Mouse (Mus musculus) embryonic fibroblast, embryonic 13.5 days (primary cell): ENCODE measurements at regions not wholly inside any gene's neighbourhood (a gene's known extent, or its start where the extent isn't known, plus 50 kb on each side); places are given as distances from the start of the nearest gene placed in this dataset.

Experiments
- H3K27ac ChIP-seq: 2 replicates; pipeline ENCODE4 v1.5.1; 2012; ENCODE audit warnings: low read length, control low read depth, inconsistent platforms; ENCODE audit not compliant: insufficient read depth
- H3K4me1 ChIP-seq: 2 replicates; pipeline ENCODE4 v1.6.1; 2011; ENCODE audit warnings: low read length; ENCODE audit not compliant: control insufficient read depth, insufficient read depth
- H3K4me3 ChIP-seq: 2 replicates; pipeline ENCODE4 v1.5.1; 2011; ENCODE audit warnings: mild to moderate bottlenecking, control low read depth, low read length; ENCODE audit not compliant: insufficient read depth
- CTCF ChIP-seq: IDR thresholded peaks from 2 replicates; pipeline ENCODE4 v1.5.1; 2011; ENCODE audit warnings: mild to moderate bottlenecking, control low read depth, low read length, moderate library complexity, borderline replicate concordance; ENCODE audit not compliant: insufficient read depth
- POLR2A ChIP-seq: IDR thresholded peaks from 2 replicates; pipeline ENCODE4 v1.6.1; 2011; ENCODE audit warnings: low read depth, mild to moderate bottlenecking, control low read depth, low read length, moderate library complexity

GRCm38 (mm10) chr3:149102846-149103245, 112.5 kb upstream of the Adgrl2 start:
- Histone ChIP-seq H3K4me1 (no peaks in the 10 kb centered on the region), H3K4me3 (no peak overlapping the region), H3K27ac (no peak overlapping the region)
- TF ChIP-seq POLR2A = no peak
- no peak for TF ChIP-seq CTCF

- no peak overlapping the region for H3K4me3 ChIP-seq
- no peak overlapping the region for H3K27ac ChIP-seq
- TF ChIP-seq CTCF = no peak
- H3K4me1 ChIP-seq = no peaks in the 10 kb centered on the region
Observed at GRCm38 (mm10) chr3:149101785-149102184, 111.4 kb upstream of the Adgrl2 start.

GRCm38 (mm10) chr3:149098764-149099163, 108.4 kb upstream of the Adgrl2 start:
- Histone ChIP-seq H3K4me3 (no peak overlapping the region), H3K27ac (no peak overlapping the region), H3K4me1 (no peaks in the 10 kb centered on the region)
- TF ChIP-seq POLR2A (no peak), CTCF (no peak)

- Histone ChIP-seq H3K4me1 (no peaks in the 10 kb centered on the region), H3K27ac (no peak overlapping the region), H3K4me3 (no peak overlapping the region)
- TF ChIP-seq CTCF = no peak
Observed at GRCm38 (mm10) chr3:149097026-149097425, 106.7 kb upstream of the Adgrl2 start.

GRCm38 (mm10) chr3:149092649-149093048, 102.3 kb upstream of the Adgrl2 start:
- Histone ChIP-seq H3K27ac (no peak overlapping the region), H3K4me3 (no peak overlapping the region), H3K4me1 (no peaks in the 10 kb centered on the region)
- TF ChIP-seq POLR2A = no peak
- TF ChIP-seq CTCF = no peak

GRCm38 (mm10) chr3:149090103-149090502, 99.7 kb upstream of the Adgrl2 start:
- Histone ChIP-seq H3K4me3 (no peak overlapping the region), H3K27ac (no peak overlapping the region), H3K4me1 (no peaks in the 10 kb centered on the region; the same call in 1 of the 2 replicates)
- TF ChIP-seq POLR2A (no peak), CTCF (no peak)

- Histone ChIP-seq H3K4me1 (no peaks in the 10 kb centered on the region; the same call in 1 of the 2 replicates), H3K27ac (no peak overlapping the region), H3K4me3 (no peak overlapping the region; the same call in 1 of the 2 replicates)
- TF ChIP-seq POLR2A (no peak), CTCF (no peak)
Observed at GRCm38 (mm10) chr3:149088621-149089128, 98.3 kb upstream of the Adgrl2 start.

GRCm38 (mm10) chr3:149087488-149087887, 97.1 kb upstream of the Adgrl2 start:
- TF ChIP-seq CTCF (no peak), POLR2A (no peak)
- Histone ChIP-seq H3K27ac (no peak overlapping the region), H3K4me3 (no peak overlapping the region), H3K4me1 (no peaks in the 10 kb centered on the region; the same call in 1 of the 2 replicates)

GRCm38 (mm10) chr3:149086704-149087103, 96.3 kb upstream of the Adgrl2 start:
- Histone ChIP-seq H3K27ac (no peak overlapping the region), H3K4me3 (no peak overlapping the region), H3K4me1 (no peaks in the 10 kb centered on the region; the same call in 1 of the 2 replicates)
- no peak for TF ChIP-seq POLR2A
- TF ChIP-seq CTCF = no peak

- Histone ChIP-seq H3K4me1 (no peaks in the 10 kb centered on the region; the same call in 1 of the 2 replicates), H3K4me3 (no peak overlapping the region), H3K27ac (no peak overlapping the region)
- TF ChIP-seq CTCF (no peak), POLR2A (no peak)
Observed at GRCm38 (mm10) chr3:149086086-149086485, 95.7 kb upstream of the Adgrl2 start.
